Mouse (Mus musculus) adrenal gland, postnatal 4 days (tissue): ENCODE measurements around the gene Ube2j1. TPM values are rescaled to one million over a fixed set of nuclear protein-coding genes. Genes with fewer than 3 reads are reported as not detected.
"Not testable (repeated sequence)": the region's sequence is repeated elsewhere in the genome, so short reads cannot be mapped to it uniquely, and the experiment has no call there.

Source experiments
- DNase-seq, 2 experiments: peaks; one replicate each; pipeline ENCODE4 v3.0.0; 2021 to 2022; ENCODE audit warnings: low spot score in 2 of 2, mixed read lengths in 2 of 2
- long read RNA-seq, 2 experiments: library from polyadenylated mRNA; stranded (forward); transcript quantifications; one replicate each; pipeline ENCODE4 v2.0.0; 2021
- total RNA-seq, 2 experiments: library from RNA; stranded (reverse); gene quantifications; 2 replicates each; pipeline ENCODE4 v1.2.3; 2021

The Ube2j1 gene
- 10 to 100 TPM; 63.1 to 65.9 TPM for total RNA-seq
- long read RNA-seq, experiment 1, transcript Ube2j1-202 (8 exons, 3,530 nt): major isoform, 12 of 22 reads
- long read RNA-seq, experiment 1, partial matches to known transcripts: 4 of 22 reads
- long read RNA-seq, experiment 1, other reads (novel, unspliced or antisense): 6 of 22 reads
- long read RNA-seq, experiment 2, transcript Ube2j1-202 (8 exons, 3,530 nt): major isoform, 22 of 45 reads
- long read RNA-seq, experiment 2, partial matches to known transcripts: 3 of 45 reads
- long read RNA-seq, experiment 2, other reads (novel, unspliced or antisense): 20 of 45 reads

GRCm38 (mm10) chr4:33031195-33031960 is at the start of gene Ube2j1:
Gene Ube2j1 (plus strand): TSS chr4:33031416.
- DNase-seq: peak; percentile 76 to 81

- DNase-seq: no peak
These were observed 49.6 kb upstream of the Ube2j1 start for GRCm38 (mm10) chr4:32981617-32982016.

- DNase-seq: no peak
These were observed 49.0 kb upstream of the Ube2j1 start for GRCm38 (mm10) chr4:32982041-32982715.

GRCm38 (mm10) chr4:32982716-32983175 is 48.5 kb upstream of the Ube2j1 start, which contains the start of gene Rragd:
Gene Rragd (plus strand): TSS chr4:32983037.
- DNase-seq: no peak

GRCm38 (mm10) chr4:32983176-32984155 is 47.8 kb upstream of the Ube2j1 start:
- DNase-seq: peak; percentile 21 to 35

- no peak for DNase-seq
These were observed 47.0 kb upstream of the Ube2j1 start for GRCm38 (mm10) chr4:32984242-32984641.

GRCm38 (mm10) chr4:32984801-32985675 is 46.2 kb upstream of the Ube2j1 start:
- no peak for DNase-seq

GRCm38 (mm10) chr4:32985684-32986083 is 45.5 kb upstream of the Ube2j1 start:
- no peak for DNase-seq

GRCm38 (mm10) chr4:32987006-32987405 is 44.2 kb upstream of the Ube2j1 start:
- DNase-seq: no peak

- no peak for DNase-seq
These were observed 41.9 kb upstream of the Ube2j1 start for GRCm38 (mm10) chr4:32989346-32989745.

- no peak for DNase-seq
These were observed 37.0 kb upstream of the Ube2j1 start for GRCm38 (mm10) chr4:32994168-32994567.

GRCm38 (mm10) chr4:32996083-32996482 is 35.1 kb upstream of the Ube2j1 start:
- no peak for DNase-seq

- no peak for DNase-seq
These were observed 33.6 kb upstream of the Ube2j1 start for GRCm38 (mm10) chr4:32997571-32997970.

- DNase-seq: no peak
These were observed 32.2 kb upstream of the Ube2j1 start for GRCm38 (mm10) chr4:32998996-32999395.

- no peak for DNase-seq
These were observed 29.1 kb upstream of the Ube2j1 start for GRCm38 (mm10) chr4:33002081-33002480.

GRCm38 (mm10) chr4:33005595-33006470 is 25.4 kb upstream of the Ube2j1 start:
- not testable (repeated sequence) for DNase-seq

- no peak for DNase-seq
These were observed 24.4 kb upstream of the Ube2j1 start for GRCm38 (mm10) chr4:33006844-33007243.

GRCm38 (mm10) chr4:33007443-33008217 is 23.6 kb upstream of the Ube2j1 start:
- DNase-seq: no peak
